Mouse (Mus musculus) kidney, embryonic 14.5 days (tissue): ENCODE results near the gene Plxna1. TPM values are rescaled to one million over a fixed set of nuclear protein-coding genes. Genes with fewer than 3 reads are reported as not detected.

Source experiments
- ATAC-seq: fragments of 200-750 bp; cut with Nextera tagmentation; 2 replicates; pipeline ENCODE4 v1.8.0; 2017; ENCODE audit warnings: moderate number of reproducible peaks, mild to moderate bottlenecking, moderate TSS enrichment, moderate library complexity; ENCODE audit not compliant: low FRiP score, low TSS enrichment
- H3K27ac ChIP-seq: fragments of 300-500 bp; sonication (generic); 2 replicates; pipeline ENCODE4 v1.5.1; 2014; ENCODE audit warnings: low read depth, mild to moderate bottlenecking, low read length, moderate library complexity, mixed read lengths
- H3K27me3 ChIP-seq: fragments of 300-500 bp; sonication (generic); 2 replicates; pipeline ENCODE4 v1.6.1; 2014; ENCODE audit warnings: mild to moderate bottlenecking, low read length; ENCODE audit not compliant: control insufficient read depth, insufficient read depth
- H3K36me3 ChIP-seq: fragments of 300-500 bp; sonication (generic); 2 replicates; pipeline ENCODE4 v1.6.1; 2014; ENCODE audit warnings: low read length, mixed read lengths; ENCODE audit not compliant: control insufficient read depth, insufficient read depth
- H3K4me1 ChIP-seq: fragments of 300-500 bp; sonication (generic); 2 replicates; pipeline ENCODE4 v1.6.1; 2014; ENCODE audit warnings: low read length, mixed read lengths; ENCODE audit not compliant: control insufficient read depth, insufficient read depth
- H3K4me2 ChIP-seq: fragments of 300-500 bp; sonication (generic); replicated peaks from 2 replicates; pipeline ENCODE4 v1.6.1; 2014; ENCODE audit warnings: low read depth, mild to moderate bottlenecking, low read length
- H3K4me3 ChIP-seq: fragments of 300-500 bp; sonication (generic); 2 replicates; pipeline ENCODE4 v1.5.1; 2014; ENCODE audit warnings: mild to moderate bottlenecking, low read length
- H3K9ac ChIP-seq: fragments of 300-500 bp; sonication (generic); 2 replicates; pipeline ENCODE4 v1.6.1; 2014; ENCODE audit warnings: low read depth, mild to moderate bottlenecking, low read length, moderate library complexity
- H3K9me3 ChIP-seq: fragments of 300-500 bp; sonication (generic); 2 replicates; pipeline ENCODE4 v1.6.1; 2016; ENCODE audit warnings: low read length; ENCODE audit not compliant: control insufficient read depth
- WGBS: fragments of 180-500 bp; shearing (Covaris S2); extraction: QIAGEN DNeasy Blood & Tissue Kit; methylation state at CpG from one replicate; pipeline ENCODE4 v1.1.7; 2014; 5-methylcytosine and 5-hydroxymethylcytosine counted together
- polyA plus RNA-seq: library from polyadenylated mRNA; unstranded; fragments of >200 nt; fragmentation: Nextera tagmentation; extraction: Ambion mirVana; gene quantifications from 2 replicates; pipeline ENCODE4 v1.2.1, GENCODE M21; 2014

Gene Plxna1
- polyA plus RNA-seq, 1 experiment from 2014 or later = 28.0 TPM

DNA sequence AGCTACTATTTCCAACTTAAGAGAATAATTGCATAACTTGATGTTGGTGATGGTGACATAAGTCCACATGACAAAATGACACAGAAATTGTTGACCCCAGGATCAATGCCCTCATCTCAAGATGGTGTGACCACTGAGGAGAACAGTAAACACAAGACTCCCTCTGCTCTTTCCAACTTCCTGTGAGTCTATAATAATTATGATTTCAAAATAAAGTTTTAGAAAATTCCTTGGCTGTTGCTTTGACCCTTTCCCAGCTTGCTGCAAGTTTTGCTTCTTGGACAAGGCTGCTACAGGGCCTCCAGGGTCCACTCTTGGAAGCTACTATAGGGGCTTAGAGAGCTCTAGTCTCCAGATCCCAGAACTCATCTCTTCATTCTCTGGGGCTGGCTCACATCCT is 6.4 kb upstream of the Plxna1 start:
- Histone ChIP-seq H3K27ac (no peak overlapping the region), H3K4me1 (no peaks in the 10 kb centered on the region), H3K36me3 (no peaks in the 10 kb centered on the region), H3K4me3 (no peak overlapping the region), H3K9ac (no peak overlapping the region), H3K27me3 (no peaks in the 10 kb centered on the region), H3K9me3 (no peaks in the 10 kb centered on the region), H3K4me2 (no peak overlapping the region)
- no peak for ATAC-seq

GRCm38 (mm10) chr6:89364342-89364741 is 1.9 kb upstream of the Plxna1 start:
- Histone ChIP-seq H3K9me3 (no peaks in the 10 kb centered on the region), H3K9ac (no peak overlapping the region), H3K4me3 (no peak overlapping the region), H3K4me1 (peaks cover 21% of the 10 kb centered on the region), H3K27me3 (no peaks in the 10 kb centered on the region), H3K36me3 (no peaks in the 10 kb centered on the region), H3K27ac (no peak overlapping the region), H3K4me2 (no peak overlapping the region)
- WGBS = 60% methylated on average over 3 of the region's 3 CpGs
- no peak for ATAC-seq

GRCm38 (mm10) chr6:89363107-89363451 is 659 bp upstream of the Plxna1 start:
- Histone ChIP-seq H3K27ac (no peak overlapping the region), H3K4me2 (peak overlapping the region; percentile 87), H3K4me3 (peak overlapping the region; percentile 98), H3K4me1 (peaks cover 29% of the 10 kb centered on the region), H3K27me3 (no peaks in the 10 kb centered on the region), H3K36me3 (no peaks in the 10 kb centered on the region), H3K9ac (peak overlapping the region; percentile 55; the same call in 1 of the 2 replicates), H3K9me3 (no peaks in the 10 kb centered on the region)
- WGBS = 4% methylated on average over 16 of the region's 16 CpGs
- no peak for ATAC-seq

- peak; percentile 59 for ATAC-seq
- H3K36me3 ChIP-seq = peaks cover 5% of the 10 kb centered on the region; the same call in 1 of the 2 replicates
- under 1% methylated on average over 61 of the region's 80 CpGs for WGBS
- H3K9ac ChIP-seq = peak overlapping the region; percentile 95
- peak overlapping the region; percentile 87 for H3K4me2 ChIP-seq
- peak overlapping the region; percentile 98 for H3K4me3 ChIP-seq
- no peaks in the 10 kb centered on the region for H3K27me3 ChIP-seq
- peak overlapping the region; percentile 43; the same call in 1 of the 2 replicates for H3K27ac ChIP-seq
- no peaks in the 10 kb centered on the region for H3K9me3 ChIP-seq
- H3K4me1 ChIP-seq = peaks cover 29% of the 10 kb centered on the region
Observed at GRCm38 (mm10) chr6:89361418-89362280, 771 bp downstream of the Plxna1 start.

DNA sequence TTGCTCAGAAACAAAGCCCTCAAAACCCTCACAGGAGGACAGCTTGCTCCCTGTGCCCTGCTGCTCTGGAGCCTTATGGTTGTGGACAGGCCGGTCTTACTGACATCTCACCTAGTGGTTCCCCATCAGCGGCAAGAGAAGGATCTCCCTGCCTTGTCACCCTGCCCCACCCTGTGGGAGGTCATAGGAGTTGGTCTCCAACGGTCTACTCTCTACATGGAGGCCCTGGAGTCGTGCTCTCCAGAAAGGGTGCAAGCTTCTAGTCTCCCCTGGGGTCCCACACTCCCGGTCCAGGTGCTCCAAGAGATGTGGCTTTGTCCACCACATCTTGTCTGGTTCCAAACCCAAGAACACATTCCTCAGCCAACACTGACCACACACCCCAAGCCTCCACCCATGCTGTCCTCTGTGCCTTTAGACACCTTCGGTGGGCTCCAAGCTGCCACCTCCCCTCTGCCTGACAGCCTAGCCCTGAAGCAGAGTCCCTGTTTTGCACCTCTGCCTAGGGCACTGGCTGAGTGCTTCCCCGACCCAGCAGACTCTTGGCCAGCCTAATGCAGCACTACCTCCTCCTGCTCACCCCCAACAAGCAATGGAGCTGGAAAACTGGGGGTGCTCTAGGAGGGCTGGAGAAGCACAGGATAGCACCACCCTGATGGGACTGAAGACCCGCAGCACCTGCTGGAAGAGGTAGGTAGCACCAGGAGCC is 1.6 kb downstream of the Plxna1 start:
- H3K27me3 ChIP-seq = no peaks in the 10 kb centered on the region
- peaks cover 13% of the 10 kb centered on the region; the same call in 1 of the 2 replicates for H3K36me3 ChIP-seq
- H3K4me1 ChIP-seq = peaks cover 29% of the 10 kb centered on the region
- peak overlapping the region; percentile 87 for H3K4me2 ChIP-seq
- 50% methylated on average over 8 of the region's 8 CpGs for WGBS
- H3K9me3 ChIP-seq = no peaks in the 10 kb centered on the region
- H3K27ac ChIP-seq = no peak overlapping the region
- peak overlapping the region; percentile 95 for H3K9ac ChIP-seq
- peak overlapping the region; percentile 98 for H3K4me3 ChIP-seq
- ATAC-seq = no peak

DNA sequence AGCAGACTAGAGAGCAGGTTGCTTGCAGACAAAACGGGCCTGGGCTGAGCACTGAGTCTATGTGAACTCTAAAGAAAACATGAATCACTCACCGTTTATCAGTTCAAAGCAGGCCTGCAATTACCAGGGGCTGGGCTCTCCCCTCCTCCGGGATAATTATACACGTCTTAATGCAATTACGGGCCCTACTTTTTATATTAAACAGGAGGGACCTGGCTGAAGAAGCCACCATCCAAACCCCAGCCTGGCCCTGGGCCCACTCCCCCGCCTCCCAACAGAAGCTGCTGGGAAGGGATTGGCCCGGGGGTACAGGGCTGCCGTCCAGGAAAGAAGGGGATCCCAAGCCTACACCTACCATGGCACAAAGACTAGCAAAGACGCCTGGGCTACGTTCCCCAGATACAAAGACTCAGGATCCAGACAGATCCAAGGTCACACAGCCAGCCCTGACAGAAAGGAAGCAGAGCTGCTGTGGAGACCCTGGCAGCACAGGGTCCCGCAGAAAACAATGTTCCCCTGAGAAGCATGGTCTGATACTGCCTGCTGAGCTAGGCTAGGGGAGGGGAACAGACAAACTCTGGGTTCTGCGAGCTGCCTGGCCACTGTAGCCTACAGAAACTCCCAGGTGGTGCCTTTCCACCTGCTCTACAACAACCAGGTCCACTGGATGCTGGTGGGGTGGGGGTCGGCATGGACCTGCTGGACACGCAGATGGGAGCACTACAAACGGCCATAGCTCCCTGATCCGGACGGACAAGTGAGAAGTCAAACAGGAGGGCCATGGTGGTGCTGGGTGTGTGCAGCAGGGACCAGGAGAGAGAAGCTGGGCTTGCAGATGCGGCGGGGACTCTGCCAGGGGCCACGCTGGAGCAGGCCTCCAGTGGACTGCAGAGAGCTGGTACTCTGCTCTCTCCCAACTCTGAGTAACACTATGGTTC is 2.4 kb downstream of the Plxna1 start:
- Histone ChIP-seq H3K27me3 (no peaks in the 10 kb centered on the region), H3K36me3 (peaks cover 17% of the 10 kb centered on the region; the same call in 1 of the 2 replicates), H3K9ac (peak overlapping the region; percentile 95; the same call in 1 of the 2 replicates), H3K9me3 (no peaks in the 10 kb centered on the region), H3K27ac (0 out of 2 replicates have a peak overlapping the region, but pooled peaks have one; percentile 37), H3K4me2 (peak overlapping the region; percentile 87), H3K4me3 (peak overlapping the region; percentile 7; the same call in 1 of the 2 replicates), H3K4me1 (peaks cover 29% of the 10 kb centered on the region)
- no peak for ATAC-seq
- WGBS = 59% methylated on average over 20 of the region's 20 CpGs

- H3K36me3 ChIP-seq = peaks cover 25% of the 10 kb centered on the region; the same call in 1 of the 2 replicates
- 85% methylated on average over 3 of the region's 3 CpGs for WGBS
- ATAC-seq = no peak
- no peaks in the 10 kb centered on the region for H3K9me3 ChIP-seq
- peak overlapping the region; percentile 3; the same call in 1 of the 2 replicates for H3K4me2 ChIP-seq
- H3K27me3 ChIP-seq = no peaks in the 10 kb centered on the region
- H3K4me1 ChIP-seq = peaks cover 31% of the 10 kb centered on the region
- no peak overlapping the region; the same call in 1 of the 2 replicates for H3K9ac ChIP-seq
- no peak overlapping the region for H3K4me3 ChIP-seq
- 0 out of 2 replicates have a peak overlapping the region, but pooled peaks have one; percentile 17 for H3K27ac ChIP-seq
Observed at GRCm38 (mm10) chr6:89359192-89359591, 3.2 kb downstream of the Plxna1 start.

GRCm38 (mm10) chr6:89355661-89356060 is 6.8 kb downstream of the Plxna1 start:
- Histone ChIP-seq H3K27ac (no peak overlapping the region), H3K4me1 (peaks cover 55% of the 10 kb centered on the region), H3K4me3 (no peak overlapping the region), H3K27me3 (no peaks in the 10 kb centered on the region), H3K36me3 (peaks cover 44% of the 10 kb centered on the region), H3K4me2 (no peak overlapping the region), H3K9ac (no peak overlapping the region), H3K9me3 (no peaks in the 10 kb centered on the region)
- ATAC-seq = no peak
- 69% methylated on average over 7 of the region's 7 CpGs for WGBS
